Mouse (Mus musculus) liver, adult 2 months (tissue): ENCODE data around the gene Arl4a.

ENCODE experiments used
- CTCF ChIP-seq: fragments of 200-500 bp; IDR thresholded peaks from 2 replicates; pipeline ENCODE4 v1.5.1; 2011; ENCODE audit warnings: low read depth, low read length, control low read depth
- POLR2A ChIP-seq: fragments of 200-500 bp; IDR thresholded peaks from 2 replicates; pipeline ENCODE4 v1.6.1; 2011; ENCODE audit warnings: low read length, control low read depth; ENCODE audit not compliant: insufficient read depth; ENCODE audit errors: extremely low read depth

DNA sequence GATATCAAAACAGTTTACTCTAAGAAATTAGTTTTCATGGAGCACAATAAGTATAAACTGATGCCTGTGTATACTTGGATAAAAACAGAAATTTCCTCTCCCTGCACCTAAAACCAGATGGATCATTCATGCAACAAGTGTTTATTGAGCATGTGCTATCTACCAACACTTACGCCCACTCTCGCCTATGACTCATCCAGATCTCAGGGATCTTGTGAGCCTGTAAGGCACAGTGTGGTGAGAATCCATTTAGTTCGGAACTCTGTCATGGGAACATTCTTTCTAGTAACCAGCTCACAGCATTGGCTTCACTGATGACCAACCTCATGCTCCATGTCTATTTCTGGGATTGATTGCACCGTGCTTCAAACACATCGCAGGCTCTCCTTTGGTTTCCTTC is 58.8 kb downstream of the Arl4a start:
- TF ChIP-seq CTCF (no peak), POLR2A (no peak)
